Mouse (Mus musculus) right cerebral cortex, adult 18-20 months (tissue): ENCODE results near the gene Zer1.

Experiments used
- DNase-seq: peaks from one replicate; pipeline ENCODE4 v3.0.0; 2022; ENCODE audit warnings: mixed read lengths

The Zer1 gene

GRCm38 (mm10) chr2:30123729-30124471, 485 bp downstream of the Zer1 start:
- DNase-seq = no peak

- DNase-seq = no peak
These were observed 1.6 kb downstream of the Zer1 start for GRCm38 (mm10) chr2:30122766-30123165.

- no peak for DNase-seq
These were observed 4.1 kb downstream of the Zer1 start for GRCm38 (mm10) chr2:30120269-30120668.

- peak; percentile 88 for DNase-seq
These were observed 4.7 kb downstream of the Zer1 start for GRCm38 (mm10) chr2:30119641-30120051.

GRCm38 (mm10) chr2:30112564-30112963, 11.8 kb downstream of the Zer1 start:
- DNase-seq = no peak

- no peak for DNase-seq
These were observed 12.9 kb downstream of the Zer1 start for GRCm38 (mm10) chr2:30111500-30111899.

- no peak for DNase-seq
These were observed 16.1 kb downstream of the Zer1 start for GRCm38 (mm10) chr2:30108260-30108659.

GRCm38 (mm10) chr2:30107646-30108045, 16.7 kb downstream of the Zer1 start:
- DNase-seq = no peak

GRCm38 (mm10) chr2:30106364-30106763, 18.0 kb downstream of the Zer1 start:
- no peak for DNase-seq

GRCm38 (mm10) chr2:30100214-30100613, 24.2 kb downstream of the Zer1 start:
- DNase-seq = no peak

GRCm38 (mm10) chr2:30095882-30096527, 28.4 kb downstream of the Zer1 start:
- DNase-seq = no peak

GRCm38 (mm10) chr2:30094208-30094588, 30.2 kb downstream of the Zer1 start:
- DNase-seq = no peak

- DNase-seq = peak; percentile 95
These were observed 30.7 kb downstream of the Zer1 start, which contains the start of gene Zdhhc12 for GRCm38 (mm10) chr2:30093471-30094207. Gene Zdhhc12, minus strand, starts transcription at chr2:30093648.

GRCm38 (mm10) chr2:30092280-30092918, 32.0 kb downstream of the Zer1 start:
- DNase-seq = no peak

- DNase-seq = no peak
These were observed 32.9 kb downstream of the Zer1 start for GRCm38 (mm10) chr2:30091521-30091920.

- DNase-seq = no peak
These were observed 37.1 kb downstream of the Zer1 start for GRCm38 (mm10) chr2:30087310-30087709.

- DNase-seq = no peak
These were observed 39.8 kb downstream of the Zer1 start for GRCm38 (mm10) chr2:30084632-30085031.

- DNase-seq = no peak
These were observed 40.3 kb downstream of the Zer1 start for GRCm38 (mm10) chr2:30084113-30084512.

GRCm38 (mm10) chr2:30080181-30080800, 44.1 kb downstream of the Zer1 start:
- DNase-seq = no peak

- DNase-seq = no peak
These were observed 45.6 kb downstream of the Zer1 start for GRCm38 (mm10) chr2:30078760-30079159.

- no peak for DNase-seq
These were observed 46.1 kb downstream of the Zer1 start for GRCm38 (mm10) chr2:30078349-30078712.

GRCm38 (mm10) chr2:30077502-30078348, 46.7 kb downstream of the Zer1 start, which contains the start of gene Pkn3:
Gene Pkn3, plus strand, starts transcription at chr2:30077684.
- DNase-seq = peak; percentile 69
